Mouse (Mus musculus) urinary bladder, postnatal 36 days (tissue): ENCODE results near the gene Paxip1.

ENCODE experiments used
- DNase-seq, 2 experiments: peaks; one replicate each; pipeline ENCODE4 v3.0.0; 2022; ENCODE audit warnings: low spot score in 2 of 2, mixed read lengths in 1 of 2

Paxip1 gene

GRCm38 (mm10) chr5:27791303-27792172 lies at the start of gene Paxip1:
Paxip1 (minus strand) TSS chr5:27791691.
- DNase-seq = peak; percentile 95 to 96

DNA sequence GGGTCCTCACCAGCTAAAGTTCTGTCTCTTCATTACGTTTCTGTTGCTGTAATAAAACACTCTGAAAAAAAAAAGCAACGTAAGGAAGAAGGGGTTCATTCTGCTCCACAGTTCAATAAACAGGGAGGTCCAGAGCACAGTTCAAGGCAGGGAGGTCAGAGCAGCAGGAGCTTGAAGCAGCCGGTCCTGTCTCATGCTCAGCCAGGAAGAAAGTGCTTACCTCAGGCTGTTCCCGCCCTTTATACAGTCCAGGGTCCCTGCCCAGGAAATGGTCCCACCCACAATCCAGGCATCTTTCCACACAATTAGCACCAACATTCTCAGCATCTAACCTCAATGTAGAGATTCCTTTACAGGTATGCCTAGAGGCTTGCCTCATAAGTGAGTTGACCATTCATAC lies 46.6 kb upstream of the Paxip1 start:
- DNase-seq = no peak

GRCm38 (mm10) chr5:27835096-27835495 lies 43.6 kb upstream of the Paxip1 start:
- no peak for DNase-seq

GRCm38 (mm10) chr5:27827971-27828370 lies 36.5 kb upstream of the Paxip1 start:
- DNase-seq = no peak

GRCm38 (mm10) chr5:27821161-27821560 lies 29.7 kb upstream of the Paxip1 start:
- no peak for DNase-seq

DNA sequence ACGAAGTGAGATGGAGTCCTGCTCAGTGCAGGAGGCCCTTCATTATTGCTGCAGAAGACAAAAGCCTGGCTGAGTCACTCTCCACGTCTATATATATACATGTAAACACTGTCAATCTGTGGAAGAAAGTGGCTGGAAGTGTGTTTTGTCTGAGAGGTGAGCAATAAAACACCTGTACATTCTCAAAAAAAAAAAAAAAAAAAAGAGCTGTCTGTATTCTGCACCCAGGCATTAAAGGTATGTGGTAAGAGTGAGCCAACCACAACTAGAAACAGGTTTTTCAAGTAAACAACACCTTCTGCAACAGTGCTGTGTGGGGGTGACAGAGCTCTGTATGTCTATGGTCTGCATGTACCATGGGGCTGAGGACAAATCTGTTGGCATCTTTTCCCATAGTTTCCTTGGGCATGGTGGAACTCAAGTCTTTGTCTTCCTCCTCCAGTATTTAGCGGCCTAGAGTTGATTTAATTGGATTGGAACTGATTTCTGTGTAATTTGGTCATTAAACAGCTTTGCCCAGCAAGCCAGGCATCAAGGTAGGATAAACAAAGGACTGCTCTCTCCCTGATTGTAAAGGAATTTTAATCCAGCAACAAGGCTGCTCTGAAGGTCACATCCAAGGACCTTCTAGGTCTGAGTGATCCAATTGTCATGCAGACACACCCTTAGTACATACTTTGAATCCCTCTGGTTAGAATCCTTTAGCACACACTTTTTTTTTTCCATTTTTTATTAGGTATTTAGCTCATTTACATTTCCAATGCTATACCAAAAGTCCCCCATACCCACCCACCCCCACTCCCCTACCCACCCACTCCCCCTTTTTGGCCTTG lies 27.6 kb upstream of the Paxip1 start:
- no peak for DNase-seq

- no peak for DNase-seq
Measured at GRCm38 (mm10) chr5:27814282-27814681, 22.8 kb upstream of the Paxip1 start.

DNA sequence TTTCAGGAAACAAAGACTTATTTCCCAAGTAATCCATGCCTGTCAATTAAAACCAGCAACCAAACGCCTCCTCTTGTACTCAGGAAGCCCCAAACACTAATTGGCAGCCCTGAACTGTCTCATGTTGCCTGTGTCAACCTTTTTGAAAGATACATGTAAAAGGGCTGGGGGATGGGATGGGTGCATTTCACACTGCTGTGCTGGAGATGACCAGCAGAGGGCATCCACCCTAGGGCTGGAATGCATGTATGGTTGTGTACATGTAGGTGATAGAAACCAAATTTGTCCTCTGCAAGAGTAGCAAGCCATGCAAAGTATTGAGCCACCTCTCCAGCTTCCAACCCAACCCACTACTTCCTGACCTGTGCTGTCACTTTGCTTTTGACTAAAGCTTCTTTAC lies 2.4 kb upstream of the Paxip1 start:
- DNase-seq = peak; percentile 54 to 59

DNA sequence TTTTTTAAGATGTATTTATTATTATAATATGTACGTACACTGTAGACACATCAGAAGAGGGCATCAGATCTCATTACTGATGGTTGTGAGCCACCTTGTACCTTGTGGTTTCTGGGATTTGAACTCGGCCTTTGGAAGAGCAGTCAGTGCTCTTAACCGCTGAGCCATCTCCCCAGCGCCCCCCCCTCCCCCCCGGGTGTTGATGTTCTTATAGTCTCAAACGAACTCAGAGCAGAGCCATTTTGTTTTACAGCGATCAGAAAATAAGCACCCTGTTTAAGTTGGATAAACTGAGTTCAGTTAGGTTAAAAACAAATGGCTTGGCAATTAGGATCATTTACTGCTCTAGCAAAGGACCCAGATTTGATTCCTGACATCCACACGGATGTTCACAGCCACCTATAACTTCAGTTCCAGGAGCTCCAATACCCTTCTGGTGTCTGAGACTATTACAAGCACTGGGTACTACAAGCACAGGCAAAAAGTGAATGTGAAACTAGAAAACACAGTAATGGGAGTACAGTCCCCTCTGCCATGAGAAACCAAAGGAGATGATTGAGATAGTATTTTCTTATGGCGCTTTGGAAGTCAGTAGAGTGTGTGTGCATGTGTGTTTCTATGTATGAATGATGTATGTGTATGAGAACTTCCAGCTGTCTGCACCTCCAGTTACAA lies 1.2 kb upstream of the Paxip1 start:
- DNase-seq = no peak

- DNase-seq = peak in 1 of 2 experiments; percentile 13
Measured at GRCm38 (mm10) chr5:27792173-27792470, 631 bp upstream of the Paxip1 start.

DNA sequence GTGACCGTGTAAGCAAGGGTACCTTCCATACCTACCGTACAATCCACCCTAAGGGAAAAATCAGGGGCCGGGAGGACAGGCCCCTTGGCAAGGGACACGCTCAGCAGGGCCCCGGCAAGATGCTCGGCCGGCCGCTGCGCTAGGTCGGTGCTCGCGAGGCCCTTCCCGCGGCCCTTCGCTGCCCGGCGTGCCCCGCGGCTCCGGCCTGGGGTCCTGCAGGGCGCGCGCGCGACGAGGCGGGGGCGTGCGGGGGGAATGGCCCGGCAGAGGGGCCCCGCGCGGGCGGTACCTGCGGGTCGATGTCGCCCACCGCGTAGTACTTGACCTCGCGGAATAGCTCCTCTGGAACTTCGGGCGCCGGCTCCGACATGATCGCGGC lies 592 bp downstream of the Paxip1 start:
- peak; percentile 75 to 77 for DNase-seq

DNA sequence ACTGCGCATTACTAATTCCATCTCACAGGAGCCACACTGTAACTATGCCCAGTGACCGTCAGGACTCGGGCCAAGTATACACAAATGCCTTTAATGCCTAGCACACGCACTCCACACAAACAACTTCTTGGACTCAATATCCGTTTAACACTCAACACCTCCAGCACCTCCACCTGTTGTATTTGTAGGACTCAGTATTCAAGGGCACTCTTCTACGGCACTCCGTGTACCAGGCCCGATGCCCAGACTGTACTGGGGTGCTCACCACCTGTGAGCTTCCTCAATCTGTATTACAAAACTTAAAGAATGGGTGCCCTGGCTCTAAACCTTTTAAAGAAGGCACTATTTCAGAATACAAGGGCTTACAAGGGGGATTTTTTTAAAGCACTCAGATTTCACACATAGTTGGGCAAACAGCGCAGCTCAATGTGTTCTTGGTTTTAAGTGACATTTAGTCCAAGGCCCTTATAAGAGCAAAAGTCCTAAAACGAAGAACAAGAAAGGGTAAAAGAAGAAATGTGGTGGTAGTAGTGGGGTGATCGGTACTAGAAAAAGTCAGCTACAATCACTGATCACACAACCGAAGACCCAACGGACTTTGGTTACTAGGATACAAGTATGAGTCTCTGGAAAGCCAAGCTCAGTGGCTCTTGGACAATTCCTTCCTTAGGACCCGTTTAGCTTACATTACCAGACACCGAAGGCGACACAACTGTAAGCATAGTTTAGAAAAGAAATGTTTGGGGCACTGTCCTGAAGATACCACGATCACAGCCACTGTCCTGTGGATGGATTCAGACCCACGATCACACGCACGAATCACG lies 1.2 kb downstream of the Paxip1 start:
- DNase-seq = no peak

- no peak for DNase-seq
Measured at GRCm38 (mm10) chr5:27789586-27789985, 1.9 kb downstream of the Paxip1 start.

DNA sequence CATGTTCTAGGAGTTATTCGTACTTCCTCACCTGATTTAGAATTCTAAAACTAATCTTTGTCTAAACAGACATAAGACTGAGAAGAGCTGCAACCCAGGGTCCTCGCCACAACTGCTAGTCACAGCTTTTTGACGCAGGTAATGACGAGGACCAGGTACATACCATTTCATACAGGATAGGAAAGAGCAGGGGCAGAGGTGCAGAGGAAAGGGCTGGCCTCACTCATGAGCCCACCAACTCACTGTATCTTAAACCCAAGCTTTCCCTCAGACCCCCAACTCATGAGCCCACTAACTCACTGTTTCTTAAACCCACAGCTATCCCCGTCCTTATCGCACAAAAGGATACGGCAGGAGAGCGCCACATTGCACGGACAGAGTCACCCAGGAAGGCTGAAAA lies 8.1 kb downstream of the Paxip1 start:
- DNase-seq = no peak

DNA sequence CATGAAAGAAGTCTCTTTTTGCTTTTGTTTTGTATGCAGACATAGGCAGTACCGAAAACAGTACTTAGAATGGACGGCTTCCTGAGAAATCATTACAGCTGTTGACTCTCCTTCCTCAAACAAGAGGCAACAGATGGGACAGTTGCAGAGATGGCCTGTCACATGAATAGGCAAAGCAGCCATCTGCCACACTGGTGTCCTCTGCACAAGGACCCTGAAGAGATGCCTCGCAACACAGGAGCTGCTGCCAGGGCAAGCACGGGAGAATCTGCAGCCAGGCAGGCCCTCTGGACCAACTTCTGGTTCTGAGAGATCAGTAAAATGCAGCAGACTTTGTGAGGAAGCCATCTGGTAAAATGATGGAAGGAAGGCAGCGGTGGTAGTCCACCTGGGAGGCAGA lies 23.5 kb downstream of the Paxip1 start:
- DNase-seq = no peak

DNA sequence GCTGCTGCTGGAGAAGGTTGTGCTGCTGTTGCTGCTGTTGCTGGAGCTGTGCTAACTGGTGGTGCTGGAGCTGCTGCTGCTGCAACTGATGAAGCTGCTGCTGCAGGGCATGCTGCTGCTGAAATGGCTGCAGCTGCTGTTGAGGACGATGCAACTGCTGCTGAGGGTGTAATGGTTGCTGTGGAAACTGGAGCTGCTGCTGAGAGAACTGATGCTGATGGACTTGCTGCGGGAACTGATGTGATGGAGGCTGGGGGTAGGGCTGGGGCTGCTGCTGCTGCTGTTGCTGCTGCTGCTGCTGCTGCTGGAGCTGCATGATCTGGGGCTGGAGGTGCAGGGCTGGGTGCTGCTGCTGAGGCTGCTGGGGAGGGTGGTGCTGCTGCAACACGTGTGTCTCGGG lies 25.7 kb downstream of the Paxip1 start:
- no peak for DNase-seq

- no peak for DNase-seq
Measured at GRCm38 (mm10) chr5:27744944-27745343, 46.5 kb downstream of the Paxip1 start.

- no peak for DNase-seq
Measured at GRCm38 (mm10) chr5:27739216-27739615, 52.3 kb downstream of the Paxip1 start.

DNA sequence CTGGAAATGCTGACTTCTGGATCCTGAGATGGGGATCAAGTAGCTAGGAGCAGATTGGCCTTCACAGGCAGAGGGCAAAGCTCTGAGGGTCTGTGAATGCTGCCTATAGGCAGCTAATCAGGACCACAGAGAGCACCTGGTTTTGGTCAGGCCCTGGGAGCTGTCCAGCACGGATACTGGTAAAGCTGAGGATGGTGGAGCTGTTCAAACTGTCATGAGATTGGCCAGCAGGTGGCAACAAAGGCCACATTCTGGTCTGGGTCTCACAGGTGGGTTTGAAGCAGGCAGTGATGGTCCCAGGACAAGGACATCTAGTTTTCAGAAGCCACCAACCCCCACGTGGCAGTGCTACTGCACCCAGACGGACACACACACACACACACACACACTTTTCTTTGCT lies 54.3 kb downstream of the Paxip1 start:
- peak; percentile 9 to 11 for DNase-seq

- DNase-seq = no peak
Measured at GRCm38 (mm10) chr5:27732288-27732868, 59.1 kb downstream of the Paxip1 start.

GRCm38 (mm10) chr5:27731392-27731791 lies 60.1 kb downstream of the Paxip1 start:
- DNase-seq = no peak
